Mouse (Mus musculus): ENCODE measurements around the gene Sos2.
A peak's percentile ranks its signal among the peaks of the same experiment; 100 is the strongest.

- TF ChIP-seq CTCF (IDR thresholded peaks at IDR 0.05; ENCODE audit: insufficient read depth, low read length) (no peak), POLR2A (IDR thresholded peaks at IDR 0.05; ENCODE audit: borderline replicate concordance, extremely low read depth, low read depth, low read length) (peak; percentile 59; the same call in 1 of the 2 replicates)
These were observed 1.9 kb upstream of the Sos2 start for GRCm38 (mm10) chr12:69683537-69683936.
